Mouse (Mus musculus): ENCODE results near the gene Atxn1.

- TF ChIP-seq POLR2A (IDR thresholded peaks at IDR 0.05; ENCODE audit: low read depth, low read length) = no peak
- TF ChIP-seq CTCF (IDR thresholded peaks at IDR 0.05; ENCODE audit: extremely low read depth, insufficient read length, insufficient replicate concordance, low read depth, low read length) = no peak
Observed at GRCm38 (mm10) chr13:45628341-45628740, 336.5 kb downstream of the Atxn1 start.
